Mouse (Mus musculus): ENCODE data around the gene Gm10197.

The Gm10197 gene

GRCm38 (mm10) chr19:53394552-53394951 lies 23.0 kb upstream of the Gm10197 start:
- DNase-seq (ENCODE audit: low spot score in 2 of 2), result peak in 1 of 2 experiments; percentile 67

- DNase-seq (ENCODE audit: low spot score in 2 of 2), result no peak
Measured at GRCm38 (mm10) chr19:53393646-53394045, 22.1 kb upstream of the Gm10197 start.

GRCm38 (mm10) chr19:53392781-53393343 lies 21.3 kb upstream of the Gm10197 start:
- no peak for DNase-seq (ENCODE audit: low spot score in 2 of 2)

GRCm38 (mm10) chr19:53391787-53392186 lies 20.2 kb upstream of the Gm10197 start:
- no peak for DNase-seq (ENCODE audit: low spot score in 2 of 2)

GRCm38 (mm10) chr19:53391386-53391785 lies 19.8 kb upstream of the Gm10197 start:
- DNase-seq (ENCODE audit: low spot score in 2 of 2), result no peak

- peak; percentile 99 for DNase-seq (ENCODE audit: low spot score in 2 of 2)
Measured at GRCm38 (mm10) chr19:53390495-53391007, 19.0 kb upstream of the Gm10197 start, which contains the start of gene Smndc1. Gene Smndc1, minus strand, starts transcription at chr19:53390578.

- DNase-seq (ENCODE audit: low spot score in 2 of 2), result peak in 1 of 2 experiments; percentile 48
Measured at GRCm38 (mm10) chr19:53389851-53390431, 18.4 kb upstream of the Gm10197 start.

- no peak for DNase-seq (ENCODE audit: low spot score in 2 of 2)
Measured at GRCm38 (mm10) chr19:53389417-53389816, 17.9 kb upstream of the Gm10197 start.

- DNase-seq (ENCODE audit: low spot score in 2 of 2), result no peak
Measured at GRCm38 (mm10) chr19:53383336-53383735, 11.8 kb upstream of the Gm10197 start.

- DNase-seq (ENCODE audit: low spot score in 2 of 2), result no peak
Measured at GRCm38 (mm10) chr19:53378421-53378820, 6.9 kb upstream of the Gm10197 start.

- DNase-seq (ENCODE audit: low spot score in 2 of 2), result no peak
Measured at GRCm38 (mm10) chr19:53377652-53378051, 6.1 kb upstream of the Gm10197 start.

GRCm38 (mm10) chr19:53375816-53376215 lies 4.2 kb upstream of the Gm10197 start:
- DNase-seq (ENCODE audit: low spot score in 2 of 2), result no peak

- no peak for DNase-seq (ENCODE audit: low spot score in 2 of 2)
Measured at GRCm38 (mm10) chr19:53375299-53375698, 3.7 kb upstream of the Gm10197 start.

GRCm38 (mm10) chr19:53373570-53373969 lies 2.0 kb upstream of the Gm10197 start:
- DNase-seq (ENCODE audit: low spot score in 2 of 2), result no peak

GRCm38 (mm10) chr19:53370233-53370632 lies 1.3 kb downstream of the Gm10197 start:
- no peak for DNase-seq (ENCODE audit: low spot score in 2 of 2)

- DNase-seq (ENCODE audit: low spot score in 2 of 2), result peak; percentile 48 to 84
Measured at GRCm38 (mm10) chr19:53369469-53370043, 2.0 kb downstream of the Gm10197 start.

- DNase-seq (ENCODE audit: low spot score in 2 of 2), result no peak
Measured at GRCm38 (mm10) chr19:53366881-53367280, 4.7 kb downstream of the Gm10197 start.

GRCm38 (mm10) chr19:53366057-53366775 lies 5.3 kb downstream of the Gm10197 start:
- DNase-seq (ENCODE audit: low spot score in 2 of 2), result no peak

GRCm38 (mm10) chr19:53364963-53365362 lies 6.6 kb downstream of the Gm10197 start:
- DNase-seq (ENCODE audit: low spot score in 2 of 2), result no peak

- DNase-seq (ENCODE audit: low spot score in 2 of 2), result no peak
Measured at GRCm38 (mm10) chr19:53364551-53364950, 7.0 kb downstream of the Gm10197 start.

- DNase-seq (ENCODE audit: low spot score in 2 of 2), result peak; percentile 31 to 59
Measured at GRCm38 (mm10) chr19:53362967-53363366, 8.6 kb downstream of the Gm10197 start.

GRCm38 (mm10) chr19:53360265-53360958 lies 11.2 kb downstream of the Gm10197 start:
- no peak for DNase-seq (ENCODE audit: low spot score in 2 of 2)
